Mouse (Mus musculus): ENCODE results near the gene Cyp3a44. TPM values are rescaled to one million over a fixed set of nuclear protein-coding genes. Genes with fewer than 3 reads are reported as not detected.

The Cyp3a44 gene
- not detected for polyA plus RNA-seq (2017; shearing (Covaris generic))

GRCm38 (mm10) chr5:145805796-145806195 is at the start of gene Cyp3a44:
Cyp3a44 (minus strand) TSS chr5:145805874.

Other genes starting within 250 kb of the Cyp3a44 start
- gene Cyp3a41b, start 221.1 kb downstream of the Cyp3a44 start, polyA plus RNA-seq (2017; shearing (Covaris generic)): not detected
- gene Cyp3a41a, start 85.7 kb downstream of the Cyp3a44 start, polyA plus RNA-seq (2017; shearing (Covaris generic)): not detected
- gene Cyp3a11, start 74.1 kb upstream of the Cyp3a44 start, polyA plus RNA-seq (2017; shearing (Covaris generic)): not detected
- not detected for gene Cyp3a25, start 203.7 kb upstream of the Cyp3a44 start, polyA plus RNA-seq (2017; shearing (Covaris generic))